22 mouse cellular contexts compared by ENCODE assay signal in genomic region chr2:61201387-61201786, GRCm38 (mm10).
DNase-seq lines count a peak whose midpoint lies in the region; ATAC-seq and TF ChIP-seq lines count a peak whose summit lies in the region.
"Had no signal": no experiment of that assay in that cellular context is flagged by ENCODE, and none has a peak within 500 bp of the region (broad histone marks: within the 10 kb centered on the region; RNA-seq: fewer than 3 reads in every experiment).

No protein-coding gene starts in this region.

- H3K27ac ChIP-seq in lung, embryonic 15.5 days: peak overlapping the region; percentile 50; the same call in 1 of the 2 replicates
- no peak overlapping the region for H3K27ac ChIP-seq in lung, postnatal 0 days (ENCODE audit: low read length)
- H3K27ac ChIP-seq: embryonic facial prominence, embryonic 13.5 days; embryonic facial prominence, embryonic 15.5 days; forebrain, embryonic 10.5 days; forebrain, embryonic 12.5 days had no signal

- H3K4me2 ChIP-seq in lung, embryonic 15.5 days: no peak overlapping the region
- H3K4me2 ChIP-seq in lung, postnatal 0 days (replicated peaks; ENCODE audit: low read depth, low read length): no peak overlapping the region
- H3K4me2 ChIP-seq: embryonic facial prominence, embryonic 13.5 days; embryonic facial prominence, embryonic 15.5 days; forebrain, embryonic 12.5 days had no signal

- no peaks in the 10 kb centered on the region for H3K36me3 ChIP-seq in lung, embryonic 15.5 days
- no peaks in the 10 kb centered on the region for H3K36me3 ChIP-seq in lung, postnatal 0 days (ENCODE audit: insufficient read depth, low read length)
- H3K36me3 ChIP-seq: embryonic facial prominence, embryonic 13.5 days; embryonic facial prominence, embryonic 15.5 days; forebrain, embryonic 10.5 days; forebrain, embryonic 12.5 days had no signal

- no peak for ATAC-seq in lung, embryonic 15.5 days (ENCODE audit: borderline replicate concordance, extremely low read depth, low FRiP score, low TSS enrichment)
- peak; percentile 78 for ATAC-seq in lung, postnatal 0 days
- ATAC-seq: forebrain, embryonic 14.5 days had no signal

- H3K4me3 ChIP-seq in lung, embryonic 15.5 days: no peak overlapping the region
- H3K4me3 ChIP-seq in lung, postnatal 0 days (ENCODE audit: low read depth, low read length): no peak overlapping the region
- H3K4me3 ChIP-seq: embryonic facial prominence, embryonic 13.5 days; embryonic facial prominence, embryonic 15.5 days; erythroblast, embryonic 14.5 days; forebrain, embryonic 10.5 days; forebrain, embryonic 12.5 days had no signal

- H3K9ac ChIP-seq in lung, embryonic 15.5 days: no peak overlapping the region
- H3K9ac ChIP-seq in lung, postnatal 0 days (replicated peaks; ENCODE audit: low read depth): no peak overlapping the region
- H3K9ac ChIP-seq: embryonic facial prominence, embryonic 13.5 days; embryonic facial prominence, embryonic 15.5 days; forebrain, embryonic 12.5 days had no signal

- peaks cover 5% of the 10 kb centered on the region; the same call in 1 of the 2 replicates for H3K4me1 ChIP-seq in lung, embryonic 15.5 days
- no peaks in the 10 kb centered on the region for H3K4me1 ChIP-seq in lung, postnatal 0 days (ENCODE audit: insufficient read depth, low read depth, low read length)
- H3K4me1 ChIP-seq: embryonic facial prominence, embryonic 13.5 days; embryonic facial prominence, embryonic 15.5 days had no signal

- H3K27me3 ChIP-seq in lung, embryonic 15.5 days: no peaks in the 10 kb centered on the region
- no peaks in the 10 kb centered on the region for H3K27me3 ChIP-seq in lung, postnatal 0 days (replicated peaks; ENCODE audit: insufficient read depth, low read length)
- H3K27me3 ChIP-seq: embryonic facial prominence, embryonic 13.5 days; embryonic facial prominence, embryonic 15.5 days; forebrain, embryonic 12.5 days had no signal

- DNase-seq in lung, adult 18-20 months: no peak
- peak; percentile 70 for DNase-seq in lung, postnatal 0 days (ENCODE audit: low spot score)
- DNase-seq in lung, postnatal 10 days: no peak
- DNase-seq in lung, postnatal 36 days: peak; percentile 18
- DNase-seq in natural killer cell, adult 2 months (ENCODE audit: low spot score in 2 of 2): no peak
- DNase-seq: adrenal gland, adult 2 months; adrenal gland, postnatal 10 days; adrenal gland, postnatal 25 days; cerebellum, adult 11 months; cerebellum, adult 18-20 months; cerebellum, adult 8-10 months; cerebellum, adult 9-11 months; cerebellum, postnatal 14 days; cerebellum, postnatal 36 days; embryo, embryonic 11 days had no signal

- H3K9me3 ChIP-seq in lung, embryonic 15.5 days: no peaks in the 10 kb centered on the region
- no peaks in the 10 kb centered on the region for H3K9me3 ChIP-seq in lung, postnatal 0 days (ENCODE audit: low read length)
- H3K9me3 ChIP-seq: embryonic facial prominence, embryonic 13.5 days; embryonic facial prominence, embryonic 15.5 days; forebrain, embryonic 10.5 days; forebrain, embryonic 12.5 days had no signal

- peak; percentile 96 for TF ChIP-seq EP300 in lung, postnatal 0 days (IDR thresholded peaks at IDR 0.05)

- no peak for TF ChIP-seq CTCF in lung, postnatal 0 days (IDR thresholded peaks at IDR 0.05)

Comparison
In these comparisons a context has a peak if more than half of its experiments do, and no peak if none do; other contexts are left out.
1. DNase-seq: peak in lung, postnatal 0 days (single experiment) and lung, postnatal 36 days (single experiment); none in lung, adult 18-20 months (0 of 2), lung, postnatal 10 days (single experiment) and natural killer cell, adult 2 months (0 of 2).